Mouse (Mus musculus): ENCODE measurements around the gene Stx18. TPM values are rescaled to one million over a fixed set of nuclear protein-coding genes. Genes with fewer than 3 reads are reported as not detected.

Gene Stx18
- total and polyA plus RNA-seq, 2 experiments: 14.9 to 15.5 TPM

- Histone ChIP-seq H3K79me2 (ENCODE audit: control insufficient read depth, insufficient read depth, low read length) (no peaks in the 10 kb centered on the region), H3K36me3 (ENCODE audit: control insufficient read depth, insufficient read depth, low read length) (peaks cover 3% of the 10 kb centered on the region; the same call in 1 of the 2 replicates), H3K9ac (ENCODE audit: low read depth, low read length) (no peak overlapping the region), H3K4me1 (ENCODE audit: control insufficient read depth, insufficient read depth, low read length) (no peaks in the 10 kb centered on the region), H3K27me3 (ENCODE audit: control insufficient read depth, insufficient read depth, low read length) (no peaks in the 10 kb centered on the region), H3K4me3 (ENCODE audit: insufficient read depth, low read depth, low read length) (no peak overlapping the region), H3K27ac (replicated peaks; ENCODE audit: insufficient read depth, low read depth, low read length) (no peak overlapping the region)
- TF ChIP-seq CTCF (IDR thresholded peaks at IDR 0.05; ENCODE audit: low read depth, low read length) (no peak), POLR2A (IDR thresholded peaks at IDR 0.05; ENCODE audit: extremely low read depth, insufficient read depth, low read length) (no peak)
- WGBS: 17% methylated on average over 1 of the region's 1 CpGs
- peak; percentile 45 for DNase-seq (ENCODE audit: extremely low read depth, low read depth, low spot score)
Measured at GRCm38 (mm10) chr5:38117056-38117455, 78.5 kb downstream of the Stx18 start.

GRCm38 (mm10) chr5:38119268-38119667 lies 80.7 kb downstream of the Stx18 start:
- H3K79me2 ChIP-seq (ENCODE audit: control insufficient read depth, insufficient read depth, low read length): no peaks in the 10 kb centered on the region
- H3K9ac ChIP-seq (ENCODE audit: low read depth, low read length): no peak overlapping the region
- WGBS: 94% methylated on average over 5 of the region's 5 CpGs
- peaks cover 3% of the 10 kb centered on the region; the same call in 1 of the 2 replicates for H3K36me3 ChIP-seq (ENCODE audit: control insufficient read depth, insufficient read depth, low read length)
- DNase-seq (ENCODE audit: extremely low read depth, low read depth, low spot score): no peak
- no peak overlapping the region for H3K4me3 ChIP-seq (ENCODE audit: insufficient read depth, low read depth, low read length)
- H3K27ac ChIP-seq (replicated peaks; ENCODE audit: insufficient read depth, low read depth, low read length): no peak overlapping the region
- no peaks in the 10 kb centered on the region for H3K4me1 ChIP-seq (ENCODE audit: control insufficient read depth, insufficient read depth, low read length)
- H3K27me3 ChIP-seq (ENCODE audit: control insufficient read depth, insufficient read depth, low read length): no peaks in the 10 kb centered on the region
- TF ChIP-seq CTCF (IDR thresholded peaks at IDR 0.05; ENCODE audit: low read depth, low read length) (no peak), POLR2A (IDR thresholded peaks at IDR 0.05; ENCODE audit: extremely low read depth, insufficient read depth, low read length) (no peak)

- TF ChIP-seq CTCF (IDR thresholded peaks at IDR 0.05; ENCODE audit: low read depth, low read length) (no peak), POLR2A (IDR thresholded peaks at IDR 0.05; ENCODE audit: extremely low read depth, insufficient read depth, low read length) (no peak)
- no peaks in the 10 kb centered on the region for H3K27me3 ChIP-seq (ENCODE audit: control insufficient read depth, insufficient read depth, low read length)
- H3K9ac ChIP-seq (ENCODE audit: low read depth, low read length): no peak overlapping the region
- no peaks in the 10 kb centered on the region for H3K79me2 ChIP-seq (ENCODE audit: control insufficient read depth, insufficient read depth, low read length)
- no peaks in the 10 kb centered on the region for H3K4me1 ChIP-seq (ENCODE audit: control insufficient read depth, insufficient read depth, low read length)
- 84% methylated on average over 7 of the region's 7 CpGs for WGBS
- H3K36me3 ChIP-seq (ENCODE audit: control insufficient read depth, insufficient read depth, low read length): peaks cover 4% of the 10 kb centered on the region; the same call in 1 of the 2 replicates
- no peak for DNase-seq (ENCODE audit: extremely low read depth, low read depth, low spot score)
- H3K27ac ChIP-seq (replicated peaks; ENCODE audit: insufficient read depth, low read depth, low read length): no peak overlapping the region
- H3K4me3 ChIP-seq (ENCODE audit: insufficient read depth, low read depth, low read length): no peak overlapping the region
Measured at GRCm38 (mm10) chr5:38121699-38122098, 83.2 kb downstream of the Stx18 start.

- no peak for DNase-seq (ENCODE audit: extremely low read depth, low read depth, low spot score)
- no peaks in the 10 kb centered on the region for H3K27me3 ChIP-seq (ENCODE audit: control insufficient read depth, insufficient read depth, low read length)
- H3K36me3 ChIP-seq (ENCODE audit: control insufficient read depth, insufficient read depth, low read length): peaks cover 17% of the 10 kb centered on the region; the same call in 1 of the 2 replicates
- H3K4me1 ChIP-seq (ENCODE audit: control insufficient read depth, insufficient read depth, low read length): no peaks in the 10 kb centered on the region
- no peak overlapping the region for H3K9ac ChIP-seq (ENCODE audit: low read depth, low read length)
- 93% methylated on average over 13 of the region's 13 CpGs for WGBS
- no peak overlapping the region for H3K27ac ChIP-seq (replicated peaks; ENCODE audit: insufficient read depth, low read depth, low read length)
- no peak overlapping the region for H3K4me3 ChIP-seq (ENCODE audit: insufficient read depth, low read depth, low read length)
- H3K79me2 ChIP-seq (ENCODE audit: control insufficient read depth, insufficient read depth, low read length): no peaks in the 10 kb centered on the region
- TF ChIP-seq CTCF (IDR thresholded peaks at IDR 0.05; ENCODE audit: low read depth, low read length) (no peak), POLR2A (IDR thresholded peaks at IDR 0.05; ENCODE audit: extremely low read depth, insufficient read depth, low read length) (no peak)
Measured at GRCm38 (mm10) chr5:38126519-38127306, 88.2 kb downstream of the Stx18 start.

GRCm38 (mm10) chr5:38129339-38129738 lies 90.8 kb downstream of the Stx18 start:
- H3K4me3 ChIP-seq (ENCODE audit: insufficient read depth, low read depth, low read length): no peak overlapping the region
- no peaks in the 10 kb centered on the region for H3K79me2 ChIP-seq (ENCODE audit: control insufficient read depth, insufficient read depth, low read length)
- no peak overlapping the region for H3K9ac ChIP-seq (ENCODE audit: low read depth, low read length)
- DNase-seq (ENCODE audit: extremely low read depth, low read depth, low spot score): no peak
- no peaks in the 10 kb centered on the region for H3K27me3 ChIP-seq (ENCODE audit: control insufficient read depth, insufficient read depth, low read length)
- H3K36me3 ChIP-seq (ENCODE audit: control insufficient read depth, insufficient read depth, low read length): peaks cover 16% of the 10 kb centered on the region; the same call in 1 of the 2 replicates
- H3K27ac ChIP-seq (replicated peaks; ENCODE audit: insufficient read depth, low read depth, low read length): no peak overlapping the region
- no peak for TF ChIP-seq CTCF (IDR thresholded peaks at IDR 0.05; ENCODE audit: low read depth, low read length)
- no peak for TF ChIP-seq POLR2A (IDR thresholded peaks at IDR 0.05; ENCODE audit: extremely low read depth, insufficient read depth, low read length)
- WGBS: 87% methylated on average over 2 of the region's 2 CpGs
- no peaks in the 10 kb centered on the region for H3K4me1 ChIP-seq (ENCODE audit: control insufficient read depth, insufficient read depth, low read length)

- H3K27ac ChIP-seq (replicated peaks; ENCODE audit: insufficient read depth, low read depth, low read length): no peak overlapping the region
- DNase-seq (ENCODE audit: extremely low read depth, low read depth, low spot score): no peak
- no peak overlapping the region for H3K4me3 ChIP-seq (ENCODE audit: insufficient read depth, low read depth, low read length)
- no peaks in the 10 kb centered on the region for H3K4me1 ChIP-seq (ENCODE audit: control insufficient read depth, insufficient read depth, low read length)
- H3K27me3 ChIP-seq (ENCODE audit: control insufficient read depth, insufficient read depth, low read length): no peaks in the 10 kb centered on the region
- no peak for TF ChIP-seq CTCF (IDR thresholded peaks at IDR 0.05; ENCODE audit: low read depth, low read length)
- TF ChIP-seq POLR2A (IDR thresholded peaks at IDR 0.05; ENCODE audit: extremely low read depth, insufficient read depth, low read length): no peak
- 73% methylated on average over 9 of the region's 9 CpGs for WGBS
- no peaks in the 10 kb centered on the region; the same call in 1 of the 2 replicates for H3K36me3 ChIP-seq (ENCODE audit: control insufficient read depth, insufficient read depth, low read length)
- no peaks in the 10 kb centered on the region for H3K79me2 ChIP-seq (ENCODE audit: control insufficient read depth, insufficient read depth, low read length)
- H3K9ac ChIP-seq (ENCODE audit: low read depth, low read length): no peak overlapping the region
Measured at GRCm38 (mm10) chr5:38136247-38136646, 97.7 kb downstream of the Stx18 start.
